8 mouse cellular contexts compared by ENCODE assay signal in genomic region chr8:123062721-123063120, GRCm38 (mm10). TPM values are rescaled to one million over a fixed set of nuclear protein-coding genes. Genes with fewer than 3 reads are reported as not detected.
DNase-seq lines count a peak whose midpoint lies in the region; ATAC-seq and TF ChIP-seq lines count a peak whose summit lies in the region.

Spg7 (plus strand) TSS chr8:123062942.

- H3K36me3 ChIP-seq in limb, embryonic 12.5 days = peaks cover 7% of the 10 kb centered on the region

- peak; percentile 70 for DNase-seq in retina, adult 2 months (ENCODE audit: low read depth, low spot score)
- no peak for DNase-seq in retina, embryonic 14.5 days (ENCODE audit: low spot score)
- no peak for DNase-seq in heart, postnatal 14 days
- no peak for DNase-seq in embryo, embryonic 10 days (ENCODE audit: low spot score)
- no peak for DNase-seq in kidney, postnatal 25 days

- WGBS in limb, embryonic 12.5 days = 72% methylated on average over 7 of the region's 7 CpGs
- 71% methylated on average over 7 of the region's 7 CpGs for WGBS in olfactory bulb, adult 2 months

- intact Hi-C loops in heart, postnatal 14 days (cut with DNase I) = no loop called here

- TF ChIP-seq CTCF in embryonic fibroblast, embryonic 13.5 days (IDR thresholded peaks at IDR 0.05; ENCODE audit: borderline replicate concordance, insufficient read depth, low read length) = no peak
- TF ChIP-seq CTCF in olfactory bulb, adult 2 months (IDR thresholded peaks at IDR 0.05; ENCODE audit: insufficient read depth, low read depth, low read length) = no peak

- no peak within 1 kb of the TSS for H3K4me3 ChIP-seq in embryonic fibroblast, embryonic 13.5 days (ENCODE audit: insufficient read depth, low read length)
- no peak within 1 kb of the TSS for H3K4me3 ChIP-seq in limb, embryonic 12.5 days (replicated peaks)
- H3K4me3 ChIP-seq in olfactory bulb, adult 2 months (ENCODE audit: insufficient read depth, low read depth, low read length) = no peak within 1 kb of the TSS

- no peaks in the 10 kb centered on the region for H3K9me3 ChIP-seq in limb, embryonic 12.5 days

- 0 out of 2 replicates have a peak within 1 kb of the TSS, but pooled peaks have one; percentile 66 for H3K4me2 ChIP-seq in limb, embryonic 12.5 days

- no peak for TF ChIP-seq POLR2A in embryonic fibroblast, embryonic 13.5 days (IDR thresholded peaks at IDR 0.05; ENCODE audit: low read depth, low read length)
- no peak for TF ChIP-seq POLR2A in olfactory bulb, adult 2 months (IDR thresholded peaks at IDR 0.05; ENCODE audit: insufficient read depth, low read depth, low read length)

- H3K27me3 ChIP-seq in limb, embryonic 12.5 days = no peaks in the 10 kb centered on the region

- no peak for ATAC-seq in limb, embryonic 12.5 days (ENCODE audit: insufficient number of reproducible peaks, insufficient read depth, low FRiP score, low TSS enrichment, low read depth)

- no peak within 1 kb of the TSS for H3K9ac ChIP-seq in limb, embryonic 12.5 days (replicated peaks)

- H3K4me1 ChIP-seq in embryonic fibroblast, embryonic 13.5 days (ENCODE audit: control insufficient read depth, insufficient read depth, low read length) = peaks cover 7% of the 10 kb centered on the region; the same call in 1 of the 2 replicates
- peaks cover 23% of the 10 kb centered on the region for H3K4me1 ChIP-seq in limb, embryonic 12.5 days (replicated peaks)
- peaks cover 12% of the 10 kb centered on the region for H3K4me1 ChIP-seq in olfactory bulb, adult 2 months (ENCODE audit: control insufficient read depth, insufficient read depth, low read length)

- no peak within 1 kb of the TSS for H3K27ac ChIP-seq in embryonic fibroblast, embryonic 13.5 days (ENCODE audit: insufficient read depth, low read length)
- H3K27ac ChIP-seq in limb, embryonic 12.5 days = no peak within 1 kb of the TSS
- H3K27ac ChIP-seq in olfactory bulb, adult 2 months (ENCODE audit: insufficient read depth, low read depth, low read length) = no peak within 1 kb of the TSS

RNA-seq across cellular contexts. Expression of gene Spg7, which starts in this region (rescaled TPM):
- 52.4 and 80.7 TPM in 2 replicates for polyA plus RNA-seq in embryonic fibroblast, embryonic 13.5 days (2011; ENCODE audit: insufficient read length, low read depth, missing spikeins)
- 10 to 100 TPM; 75.5 to 76.9 TPM for total RNA-seq in heart, postnatal 14 days (2021)
- polyA plus RNA-seq in limb, embryonic 12.5 days (2016; fragmentation: Nextera tagmentation; extraction: Ambion mirVana) = 63.2 and 63.7 TPM in 2 replicates
- polyA plus RNA-seq in olfactory bulb, adult 2 months (2012; ENCODE audit: insufficient read depth, insufficient read length, low replicate concordance, missing spikeins) = 361 TPM in 1 of 2 replicates, not detected in the other
